Mouse (Mus musculus) adrenal gland (tissue): ENCODE data around the gene Ighmbp2.

Experiments used
- intact Hi-C: fragments of 180-260 bp; cut with DNase I; formaldehyde crosslinking; loops from one replicate; pipeline ENCODE4 v1.15.1; 2025
- long read RNA-seq, 2 experiments: library from polyadenylated mRNA; unstranded; transcript quantifications; one replicate each; pipeline ENCODE4 v2.0.0; 2020; ENCODE audit warnings: borderline replicate concordance in 1 of 2; ENCODE audit not compliant: insufficient replicate concordance in 1 of 2

The Ighmbp2 gene
- long read RNA-seq, experiment 1, partial matches to known transcripts: 6 of 7 reads
- long read RNA-seq, experiment 1, other reads (novel, unspliced or antisense): 1 of 7 reads
- long read RNA-seq, experiment 2, full-length matches to known transcripts: 2 of 8 reads
- long read RNA-seq, experiment 2, partial matches to known transcripts: 6 of 8 reads
- long read RNA-seq, experiment 2, other reads (novel, unspliced or antisense): 0 of 8 reads

DNA sequence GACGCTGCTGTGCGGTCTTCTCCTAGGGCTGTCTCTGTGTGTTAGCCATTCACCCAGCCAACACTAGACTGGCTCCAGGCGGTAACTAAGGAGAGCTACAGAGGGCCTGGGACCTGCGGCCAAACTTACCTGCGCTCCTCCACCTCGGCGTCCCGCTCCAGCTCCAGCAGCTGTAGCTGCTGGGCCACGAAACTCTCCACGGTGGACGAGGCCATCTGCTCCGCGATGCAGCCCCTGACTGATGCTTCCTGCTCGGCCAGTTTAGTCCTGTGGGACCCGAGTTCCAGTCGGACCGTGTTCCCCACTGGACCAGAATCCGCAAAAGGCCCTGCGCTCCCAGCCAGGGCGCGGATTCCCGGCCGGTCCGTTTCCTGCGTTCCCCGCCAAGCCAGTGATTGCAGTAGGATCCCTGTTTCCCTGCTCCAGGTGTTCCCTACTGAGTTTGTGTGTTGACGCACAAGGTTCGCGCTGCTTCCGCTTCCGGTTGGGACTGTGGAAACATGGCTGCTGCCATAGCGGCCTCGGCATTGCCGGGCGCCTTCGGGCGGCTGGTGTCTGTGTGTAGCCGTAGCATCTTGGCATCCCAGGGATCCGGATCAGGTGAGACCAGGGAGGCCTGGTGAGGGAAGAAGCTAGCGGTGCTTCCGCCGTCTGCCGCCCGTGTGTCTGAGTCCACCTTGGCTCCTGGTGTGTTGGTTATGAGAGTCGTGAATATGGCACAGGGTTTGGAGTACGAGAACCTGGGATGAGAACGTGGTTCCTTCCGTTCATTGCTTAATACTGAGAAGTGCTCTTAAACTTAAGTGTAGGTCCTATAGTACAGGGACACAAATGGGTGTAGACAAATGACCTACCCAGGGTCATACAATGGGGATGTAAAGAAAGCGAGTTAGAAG, at the start of gene Ighmbp2, which contains the start of gene Mrpl21:
TSS of gene Ighmbp2 (minus strand) at position 446 of the 896 bp plus-strand sequence.
TSS of gene Mrpl21 (plus strand) at position 330 of the 896 bp plus-strand sequence.
- intact Hi-C loops: no loop called here

GRCm38 (mm10) chr19:3326479-3327047, 43.7 kb upstream of the Ighmbp2 start:
- intact Hi-C loops: no loop called here

DNA sequence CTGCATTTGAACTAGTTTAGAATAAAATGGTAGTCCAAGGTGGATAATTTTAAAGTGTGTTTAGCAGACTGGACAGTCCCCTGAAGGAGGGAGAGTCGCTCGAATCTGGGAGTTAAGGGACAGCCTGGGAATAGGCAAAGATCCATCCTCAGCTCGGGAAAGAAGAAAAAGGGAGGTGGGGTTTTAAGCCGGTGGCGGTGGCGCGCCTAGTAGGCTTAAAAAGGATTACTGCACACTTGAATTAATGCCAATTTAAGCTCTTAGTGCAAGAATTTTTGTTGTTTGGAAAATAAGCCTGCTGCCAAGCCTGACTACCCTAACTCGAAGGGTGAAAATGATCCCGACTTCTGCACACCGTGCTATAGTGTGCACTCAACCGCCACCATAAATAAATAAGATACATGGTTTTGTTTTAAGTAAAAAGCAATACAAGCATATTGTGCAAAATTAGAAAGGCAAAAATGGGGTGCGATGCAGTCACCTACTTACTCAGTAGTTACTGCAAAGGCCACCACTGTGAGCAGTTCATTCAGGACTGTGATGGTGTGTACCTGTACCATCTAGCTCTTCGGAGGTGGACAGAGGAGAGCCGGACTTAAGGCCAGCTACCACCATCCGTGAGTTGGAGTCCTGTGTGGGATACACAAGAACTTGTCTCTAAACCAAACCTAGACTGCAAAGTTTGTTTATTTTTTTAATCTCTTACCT, 43.1 kb upstream of the Ighmbp2 start:
- intact Hi-C loops: no loop called here

DNA sequence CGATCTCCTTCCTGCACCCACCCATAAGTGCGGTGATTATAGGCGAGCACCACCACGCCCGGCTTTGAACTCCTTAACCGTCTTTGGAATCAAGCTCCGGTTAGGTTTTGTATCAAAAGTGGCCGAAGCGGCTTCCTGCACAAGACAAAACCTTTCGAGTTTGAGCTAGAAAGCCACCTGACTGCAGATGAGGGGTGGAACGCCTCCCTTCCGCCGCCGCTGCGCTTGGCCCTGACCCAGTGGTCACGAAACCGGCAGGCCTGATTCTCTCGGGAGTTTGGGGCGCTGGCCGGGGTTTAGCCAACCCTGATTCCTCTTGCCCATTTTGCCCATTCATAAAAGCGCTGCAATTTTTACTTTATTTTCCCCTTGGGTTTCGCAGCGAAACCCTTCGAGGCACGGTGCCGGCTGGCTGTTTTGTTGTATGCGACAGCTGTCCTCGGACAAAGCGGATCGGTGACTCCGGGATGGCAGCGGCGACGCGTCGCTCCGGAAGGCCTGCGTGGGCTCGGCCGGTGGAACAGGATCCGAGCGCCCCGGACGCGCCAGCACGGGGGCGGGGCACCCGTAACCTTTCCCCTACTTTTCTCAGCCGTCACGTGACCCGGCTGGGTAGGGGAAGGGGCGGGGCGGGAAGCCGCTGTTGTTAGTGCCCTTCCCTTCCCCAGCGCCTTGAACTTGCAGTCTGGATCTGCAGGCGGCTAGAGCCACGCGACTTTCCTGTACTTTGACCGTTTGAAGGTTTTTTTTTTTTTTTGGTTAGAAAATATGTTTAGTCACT, 42.3 kb upstream of the Ighmbp2 start:
- intact Hi-C loops: loop anchor here (5.0 kb wide), 1 partner anchor 62 kb away; the partner anchor contains the start of gene Tesmin

GRCm38 (mm10) chr19:3324271-3324811, 41.5 kb upstream of the Ighmbp2 start:
- intact Hi-C loops: loop anchor here (5.0 kb wide), 1 partner anchor 63 kb away; the partner anchor contains the start of gene Tesmin

DNA sequence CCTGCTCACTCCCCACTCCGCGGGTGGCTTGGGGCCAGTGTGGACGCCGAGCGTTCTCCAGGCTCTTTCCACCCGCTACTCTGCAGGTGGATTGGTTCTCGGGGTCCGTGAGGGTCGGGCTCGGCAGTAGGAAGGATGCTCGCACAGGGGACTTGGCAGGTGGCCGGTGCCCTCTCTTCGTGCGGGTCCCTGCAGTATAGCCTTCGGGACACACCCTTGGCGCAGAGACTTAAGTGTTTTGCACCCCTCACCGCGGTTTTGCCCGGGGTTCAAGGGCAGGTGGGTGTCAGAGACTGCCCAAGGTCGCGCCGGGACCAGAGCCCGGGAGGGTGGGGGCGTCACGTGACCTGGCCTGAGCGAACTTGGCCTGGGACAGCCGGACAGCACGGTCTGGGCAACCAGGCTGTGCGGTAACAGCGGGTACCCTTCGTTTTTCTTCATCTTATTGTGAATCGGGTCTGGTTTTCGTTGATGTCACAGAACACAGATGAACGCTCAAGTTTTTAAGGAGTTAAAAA, 41.0 kb upstream of the Ighmbp2 start:
- intact Hi-C loops: loop anchor here (5.0 kb wide), 1 partner anchor 63 kb away; the partner anchor contains the start of gene Tesmin

DNA sequence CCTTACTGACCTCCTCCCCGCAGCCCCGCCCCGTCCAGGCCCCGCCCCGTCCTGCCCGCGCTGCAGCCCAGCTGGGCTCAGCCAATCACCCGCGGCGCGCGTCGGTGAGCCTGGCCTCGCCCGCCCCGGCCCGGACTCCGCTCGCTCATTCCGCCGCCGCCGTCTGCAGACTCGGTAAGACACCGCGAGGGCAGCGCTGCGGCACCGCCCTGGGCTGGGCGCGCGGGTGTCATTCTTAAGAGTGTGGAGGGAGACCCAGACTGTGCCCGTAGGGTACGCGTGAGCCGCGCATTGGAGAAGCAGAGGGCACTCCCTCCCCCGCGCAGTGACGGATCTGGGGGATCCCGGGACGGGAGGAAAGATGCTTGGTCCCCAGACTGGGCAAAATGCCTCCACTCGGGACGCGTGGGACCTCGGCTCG, 40.4 kb upstream of the Ighmbp2 start:
- intact Hi-C loops: loop anchor here (5.0 kb wide), 1 partner anchor 64 kb away; the partner anchor contains the start of gene Tesmin

- intact Hi-C loops: loop anchor here (5.0 kb wide), 1 partner anchor 65 kb away; the partner anchor contains the start of gene Tesmin
Measured at GRCm38 (mm10) chr19:3322261-3322969, 39.6 kb upstream of the Ighmbp2 start, which contains the start of gene Cpt1a. Gene Cpt1a (plus strand): TSS chr19:3322334.

GRCm38 (mm10) chr19:3321617-3322016, 38.8 kb upstream of the Ighmbp2 start:
- intact Hi-C loops: loop anchor here (5.0 kb wide), 1 partner anchor 66 kb away; the partner anchor contains the start of gene Tesmin

DNA sequence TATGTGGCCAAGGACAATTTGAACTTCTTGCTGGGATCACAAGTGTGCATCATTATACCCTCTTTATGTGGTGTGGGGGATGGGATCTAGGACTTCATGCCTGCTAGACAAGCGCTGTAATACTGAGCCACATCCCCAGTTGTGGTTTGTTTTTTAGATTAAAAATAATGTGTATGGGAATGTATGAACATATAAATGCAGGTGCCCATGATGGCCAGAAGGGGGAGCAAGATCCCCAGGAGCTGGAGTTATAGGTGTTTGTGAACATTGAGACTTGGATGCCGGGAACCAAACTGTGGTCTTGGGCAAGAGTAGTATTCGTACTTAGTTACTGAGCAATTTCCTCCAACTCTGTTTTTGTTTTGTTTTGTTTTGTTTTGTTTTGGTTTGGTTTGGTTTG, 38.0 kb upstream of the Ighmbp2 start:
- intact Hi-C loops: loop anchor here (5.0 kb wide), 1 partner anchor 66 kb away; the partner anchor contains the start of gene Tesmin

- intact Hi-C loops: loop anchor here (5.0 kb wide), 1 partner anchor 67 kb away; the partner anchor contains the start of gene Tesmin
Measured at GRCm38 (mm10) chr19:3320086-3320485, 37.3 kb upstream of the Ighmbp2 start.

DNA sequence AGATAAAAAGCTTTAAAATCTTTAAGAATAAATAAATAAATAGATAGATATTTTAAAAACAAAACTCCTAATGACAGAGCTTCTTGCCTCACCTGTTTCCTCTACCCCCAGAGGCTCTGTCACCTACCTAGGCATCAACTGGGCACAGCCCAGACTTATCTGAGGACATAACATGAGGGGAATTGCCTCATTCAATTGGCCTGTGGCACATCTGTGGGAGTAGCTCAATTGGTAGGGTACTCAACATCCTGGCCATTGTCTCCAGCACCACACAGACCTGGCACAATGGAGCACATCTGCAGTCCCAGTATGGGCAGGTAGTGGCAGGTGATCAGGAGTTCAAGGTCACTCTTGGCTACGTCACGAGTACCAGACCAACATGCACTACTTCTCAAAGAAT, 36.5 kb upstream of the Ighmbp2 start:
- intact Hi-C loops: no loop called here

DNA sequence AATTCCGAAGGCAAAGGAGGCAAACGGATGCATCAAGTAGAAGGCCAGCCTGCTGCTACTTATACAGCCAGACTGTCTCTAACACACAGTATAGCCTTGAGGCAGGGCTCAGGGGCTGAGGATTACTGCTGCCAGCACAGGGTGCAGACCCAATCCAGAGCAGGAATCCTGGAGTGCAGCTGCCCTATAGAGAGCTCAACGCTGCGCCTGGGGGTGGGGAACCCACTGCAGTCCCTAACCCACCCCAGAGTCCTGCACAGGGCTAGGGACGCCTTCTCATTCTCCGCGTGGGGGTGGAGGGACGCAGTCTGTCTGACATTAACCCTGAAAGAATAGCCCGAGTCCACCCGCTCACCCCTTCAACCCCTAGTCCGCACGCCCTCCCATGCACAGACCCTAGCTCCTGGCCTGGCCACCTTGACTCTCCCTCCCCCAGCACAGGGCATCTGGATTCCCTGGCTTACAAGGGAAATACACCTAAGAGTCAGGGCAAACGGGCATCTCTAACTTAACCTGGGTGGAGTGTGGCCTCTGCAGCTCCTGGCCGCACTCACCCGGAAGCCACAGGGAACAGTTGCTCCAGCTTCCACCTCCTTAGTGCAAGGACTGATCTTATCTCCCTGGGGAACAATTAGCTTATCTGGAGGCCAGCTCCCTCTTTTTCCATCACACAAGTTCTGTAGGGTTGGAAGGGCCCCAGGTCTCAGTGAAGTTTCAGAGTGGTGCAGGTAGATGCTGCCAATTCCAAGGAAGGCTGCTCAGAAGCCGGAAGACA, 24.5 kb upstream of the Ighmbp2 start:
- intact Hi-C loops: no loop called here

GRCm38 (mm10) chr19:3304017-3304416, 21.2 kb upstream of the Ighmbp2 start:
- intact Hi-C loops: no loop called here

GRCm38 (mm10) chr19:3297775-3298174, 15.0 kb upstream of the Ighmbp2 start:
- intact Hi-C loops: no loop called here

GRCm38 (mm10) chr19:3297034-3297433, 14.2 kb upstream of the Ighmbp2 start:
- intact Hi-C loops: no loop called here

- intact Hi-C loops: no loop called here
Measured at GRCm38 (mm10) chr19:3295245-3295644, 12.4 kb upstream of the Ighmbp2 start.

DNA sequence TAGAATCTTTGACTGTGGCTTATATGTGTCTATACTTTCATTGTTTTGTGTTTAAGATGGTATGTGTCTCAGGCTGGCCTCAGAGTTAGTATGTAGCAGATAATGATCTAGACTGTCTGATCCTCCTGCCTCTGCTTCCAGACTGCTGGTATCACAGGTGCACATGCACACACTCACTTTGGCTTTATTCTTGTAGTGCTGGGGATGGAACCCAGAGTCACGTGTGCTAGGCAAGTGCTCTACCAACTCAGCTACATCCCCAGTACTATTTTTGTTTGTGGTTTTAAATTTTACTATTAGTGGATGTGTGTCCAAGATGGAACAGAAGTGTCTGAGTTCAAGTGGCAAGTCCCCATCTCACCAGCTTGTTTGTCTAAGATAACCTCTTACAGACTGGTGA, 10.2 kb upstream of the Ighmbp2 start:
- intact Hi-C loops: loop anchor here (5.0 kb wide), 2 partner anchors 64 to 84 kb away; no protein-coding TSS in a partner anchor
